Comparison of ENCODE assay signal across 8 mouse cellular contexts in genomic region chr1:67003699-67004098, GRCm38 (mm10). TPM values are rescaled to one million over a fixed set of nuclear protein-coding genes. Genes with fewer than 3 reads are reported as not detected.
A peak's percentile ranks its signal among the peaks of the same experiment; 100 is the strongest.
DNase-seq lines count a peak whose midpoint lies in the region; ATAC-seq lines count a peak whose summit lies in the region.

No protein-coding gene starts in this region.

- H3K4me2 ChIP-seq in liver, embryonic 12.5 days, result no peak overlapping the region
- no peak overlapping the region for H3K4me2 ChIP-seq in limb, embryonic 15.5 days

- no peaks in the 10 kb centered on the region for H3K9me3 ChIP-seq in liver, embryonic 12.5 days (replicated peaks)
- H3K9me3 ChIP-seq in limb, embryonic 15.5 days, result no peaks in the 10 kb centered on the region

- no peak overlapping the region for H3K4me3 ChIP-seq in liver, embryonic 12.5 days
- no peak overlapping the region for H3K4me3 ChIP-seq in limb, embryonic 15.5 days

- peak; percentile 24; the same call in 1 of the 2 replicates for ATAC-seq in liver, embryonic 12.5 days
- peak; percentile 74; the same call in 1 of the 2 replicates for ATAC-seq in erythroblast, adult 5-6 weeks (replicated peaks; ENCODE audit: low FRiP score, poor library complexity, severe bottlenecking)
- ATAC-seq in limb, embryonic 15.5 days (ENCODE audit: insufficient number of reproducible peaks, low FRiP score, low TSS enrichment, low read depth), result peak; percentile 52; the same call in 1 of the 2 replicates

- no peak overlapping the region for H3K9ac ChIP-seq in liver, embryonic 12.5 days
- no peak overlapping the region for H3K9ac ChIP-seq in limb, embryonic 15.5 days

- H3K27ac ChIP-seq in liver, embryonic 12.5 days, result no peak overlapping the region
- H3K27ac ChIP-seq in limb, embryonic 15.5 days, result no peak overlapping the region

- H3K4me1 ChIP-seq in liver, embryonic 12.5 days, result peaks cover 4% of the 10 kb centered on the region
- no peaks in the 10 kb centered on the region for H3K4me1 ChIP-seq in limb, embryonic 15.5 days

- WGBS in liver, embryonic 12.5 days (ENCODE audit: insufficient replicate concordance), result 63% methylated on average over 3 of the region's 3 CpGs
- WGBS in limb, embryonic 15.5 days, result 51% methylated on average over 3 of the region's 3 CpGs

- no peaks in the 10 kb centered on the region for H3K27me3 ChIP-seq in liver, embryonic 12.5 days (replicated peaks)
- no peaks in the 10 kb centered on the region for H3K27me3 ChIP-seq in limb, embryonic 15.5 days

- peak; percentile 36 for DNase-seq in adrenal gland, postnatal 10 days
- no peak for DNase-seq in adrenal gland, postnatal 4 days (ENCODE audit: low spot score in 2 of 2)
- DNase-seq in liver, result no peak
- no peak for DNase-seq in yolk sac, embryonic 10.5 days (ENCODE audit: low spot score)
- DNase-seq in layer of hippocampus, adult 18-20 months (ENCODE audit: low spot score in 2 of 2), result no peak

- peaks cover 55% of the 10 kb centered on the region for H3K36me3 ChIP-seq in liver, embryonic 12.5 days
- H3K36me3 ChIP-seq in limb, embryonic 15.5 days, result peaks cover 58% of the 10 kb centered on the region

RNA-seq across cellular contexts. Expression of gene Lancl1, which starts 35.0 kb away (rescaled TPM):
- 10 to 100 TPM; 48.0 to 49.9 TPM for total RNA-seq in adrenal gland, postnatal 10 days (2021)
- total RNA-seq in adrenal gland, postnatal 4 days (2021), result 10 to 100 TPM; 64.4 to 65.7 TPM
- 27.6 and 31.9 TPM in 2 replicates for polyA plus RNA-seq in liver, embryonic 12.5 days (2016; fragmentation: Nextera tagmentation; extraction: Ambion mirVana)
- 1.3 and 2.3 TPM in 2 replicates for total RNA-seq in erythroblast, adult 5-6 weeks (2015; ENCODE audit: low replicate concordance)
- 4.5 and 19.9 TPM in 2 replicates for total RNA-seq in erythroblast, adult 5-6 weeks (2017; ENCODE audit: low replicate concordance)
- polyA plus RNA-seq in limb, embryonic 15.5 days (2015; fragmentation: Nextera tagmentation; extraction: Ambion mirVana), result 130 and 137 TPM in 2 replicates
- total RNA-seq in layer of hippocampus, adult 18-20 months (2021), result 100 to 1,000 TPM; 202 to 223 TPM

RNA-seq across cellular contexts. Expression of gene Myl1, which starts 58.5 kb away (rescaled TPM):
- 1,000 to 10,000 TPM in 1 of 2 experiments, 100 to 1,000 TPM in 1; 431 to 1,399 TPM for total RNA-seq in adrenal gland, postnatal 10 days (2021)
- 100 to 1,000 TPM; 165 to 468 TPM for total RNA-seq in adrenal gland, postnatal 4 days (2021)
- 2.2 and 4.4 TPM in 2 replicates for polyA plus RNA-seq in liver, embryonic 12.5 days (2016; fragmentation: Nextera tagmentation; extraction: Ambion mirVana)
- not detected in 2 replicates for total RNA-seq in erythroblast, adult 5-6 weeks (2015; ENCODE audit: low replicate concordance)
- total RNA-seq in erythroblast, adult 5-6 weeks (2017; ENCODE audit: low replicate concordance), result not detected in 2 replicates
- polyA plus RNA-seq in limb, embryonic 15.5 days (2015; fragmentation: Nextera tagmentation; extraction: Ambion mirVana), result 493 and 1,364 TPM in 2 replicates
- total RNA-seq in layer of hippocampus, adult 18-20 months (2021), result under 1 TPM in 1 of 2 experiments, not detected in 1; 0.86 TPM

Comparison
In these comparisons a context has a peak if more than half of its experiments do, and no peak if none do; other contexts are left out.
1. ATAC-seq: peak in every context shown above with its lines; median percentile 74 in erythroblast, adult 5-6 weeks; 52 in limb, embryonic 15.5 days; 24 in liver, embryonic 12.5 days.
2. RNA of gene Myl1, which starts 58.5 kb away (total RNA-seq): 431 to 1,399 TPM in adrenal gland, postnatal 10 days and 165 to 468 TPM in adrenal gland, postnatal 4 days; 0.86 TPM in layer of hippocampus, adult 18-20 months and not detected in erythroblast, adult 5-6 weeks; every median in the first group is over 10 times any median in the second.